Mouse (Mus musculus): ENCODE data around the gene Btbd3.

Btbd3 gene

DNA sequence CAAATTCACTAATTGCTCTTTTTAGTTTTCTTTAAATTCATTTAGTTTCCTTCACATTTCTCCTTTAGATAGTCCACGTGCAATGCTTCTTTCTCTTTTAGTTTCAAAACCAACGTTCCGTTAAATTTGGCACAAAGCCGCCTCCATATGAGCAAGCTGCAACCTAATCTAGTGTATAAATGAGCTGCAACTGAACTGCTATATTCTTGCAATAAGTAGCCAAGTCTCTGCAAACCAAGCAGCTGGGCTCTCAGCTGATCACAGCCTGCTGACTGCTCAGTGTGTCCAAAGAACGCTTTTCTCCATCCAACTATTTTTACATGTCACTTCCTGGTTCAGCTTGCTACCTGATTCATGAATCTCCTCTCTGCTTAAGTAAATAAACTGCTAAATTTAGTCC is 295.2 kb downstream of the Btbd3 start:
- DNase-seq = no peak

DNA sequence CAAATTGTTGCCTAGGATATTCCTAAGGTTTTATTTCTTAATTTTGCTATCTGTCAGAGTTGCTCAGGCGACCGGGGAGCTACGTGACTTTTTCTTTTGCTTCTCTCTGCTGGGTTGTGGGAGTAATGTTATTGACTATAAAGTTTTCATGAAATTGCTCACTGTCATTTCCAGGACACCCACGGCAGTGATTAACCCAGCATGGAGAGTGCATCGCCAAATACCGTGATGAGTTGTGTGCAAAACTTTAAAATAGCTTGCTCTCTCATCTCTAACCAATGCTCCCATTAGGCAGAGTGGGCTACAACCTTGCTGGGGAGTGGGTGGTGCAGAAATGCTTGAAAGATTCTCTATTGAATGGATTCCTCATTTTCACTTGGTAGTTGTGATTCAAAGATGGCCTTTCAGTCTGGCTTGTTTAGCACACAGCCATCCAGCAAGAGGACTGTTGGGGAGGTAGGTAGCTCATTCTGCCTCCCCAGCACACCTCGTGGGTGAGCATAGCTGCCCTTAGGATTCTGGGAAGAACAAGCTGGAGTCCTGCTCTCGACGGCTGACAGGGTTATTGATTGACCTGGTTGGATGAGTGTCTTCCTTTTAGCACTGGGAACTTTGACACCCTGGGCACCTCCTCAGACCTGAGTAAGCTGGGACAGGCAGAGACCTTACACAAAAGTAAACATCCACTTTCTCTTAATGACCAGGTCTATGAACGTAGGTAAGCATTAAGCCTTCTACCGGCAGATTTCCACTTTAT is 298.9 kb downstream of the Btbd3 start:
- no peak for DNase-seq

DNA sequence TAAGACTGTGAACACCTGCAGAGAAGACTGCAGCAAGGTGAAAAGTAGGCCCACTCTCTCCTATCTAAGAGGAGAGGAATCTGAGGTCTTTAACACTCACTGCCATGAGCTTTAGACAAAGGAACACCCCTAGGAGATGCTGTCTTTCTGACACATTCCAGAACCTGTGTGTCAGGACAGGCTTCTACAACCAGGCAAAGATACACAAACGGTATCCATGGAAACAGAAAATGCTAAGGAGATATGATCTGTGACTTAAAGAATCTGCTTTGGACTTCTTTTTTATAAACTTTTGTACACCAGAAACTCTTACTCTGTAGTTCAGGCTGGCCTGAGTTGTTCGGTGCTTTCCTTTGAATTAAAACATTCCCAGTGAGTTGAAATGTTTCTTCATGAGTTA is 329.6 kb downstream of the Btbd3 start:
- DNase-seq = no peak

DNA sequence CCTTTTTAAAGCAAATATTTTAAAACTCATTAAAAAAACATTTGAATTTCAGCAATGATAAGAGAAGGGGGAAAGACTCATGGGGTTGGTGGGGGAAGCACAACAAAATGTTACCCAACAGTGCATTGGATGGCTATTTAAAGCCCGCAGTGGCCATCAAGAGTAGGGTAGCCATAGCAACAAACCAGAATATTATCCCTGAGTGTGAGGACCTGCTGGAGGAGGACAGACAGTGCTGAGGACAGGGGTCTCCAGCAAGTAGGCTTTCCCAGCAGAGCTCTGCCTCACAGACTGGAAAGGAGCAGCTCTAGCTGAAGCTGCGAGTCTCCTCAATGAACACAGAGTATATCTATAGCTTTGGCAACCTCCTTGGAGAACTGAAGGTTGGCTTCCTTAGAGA is 331.0 kb downstream of the Btbd3 start:
- no peak for DNase-seq

DNA sequence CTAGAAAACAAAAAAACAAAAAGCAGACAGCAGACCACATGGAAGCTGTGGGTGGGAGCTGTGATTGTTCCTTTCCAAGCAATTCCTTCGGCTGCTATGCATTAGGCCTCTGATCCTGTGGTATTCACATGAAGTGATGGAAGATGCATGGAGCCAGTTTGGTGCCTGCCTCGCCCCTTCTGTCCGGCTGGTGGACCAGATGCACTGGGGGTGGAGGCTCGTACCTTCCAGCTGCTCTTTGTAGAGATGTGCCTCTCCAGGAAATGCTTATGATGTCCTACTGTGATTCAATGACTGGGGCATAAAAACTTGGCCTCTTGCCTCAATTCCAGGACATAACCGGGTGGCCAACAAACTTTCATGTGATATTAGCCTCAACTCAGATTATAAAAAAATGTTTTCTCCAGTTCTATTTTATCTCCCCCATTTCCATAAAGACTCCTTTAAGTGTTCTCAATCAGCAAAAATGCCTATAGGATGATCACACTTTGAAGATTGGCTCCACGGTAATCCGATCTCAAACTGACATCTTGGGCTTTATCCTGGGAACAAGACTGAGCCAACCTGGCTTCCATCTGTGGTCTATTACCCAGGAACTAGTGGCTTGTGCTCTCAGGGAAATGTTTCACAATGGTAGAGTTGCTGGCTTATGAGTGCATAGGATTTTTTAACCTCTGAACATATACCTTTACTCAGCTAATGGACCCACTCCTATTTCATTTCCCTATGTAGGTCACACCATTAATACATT is 331.6 kb downstream of the Btbd3 start:
- no peak for DNase-seq

DNA sequence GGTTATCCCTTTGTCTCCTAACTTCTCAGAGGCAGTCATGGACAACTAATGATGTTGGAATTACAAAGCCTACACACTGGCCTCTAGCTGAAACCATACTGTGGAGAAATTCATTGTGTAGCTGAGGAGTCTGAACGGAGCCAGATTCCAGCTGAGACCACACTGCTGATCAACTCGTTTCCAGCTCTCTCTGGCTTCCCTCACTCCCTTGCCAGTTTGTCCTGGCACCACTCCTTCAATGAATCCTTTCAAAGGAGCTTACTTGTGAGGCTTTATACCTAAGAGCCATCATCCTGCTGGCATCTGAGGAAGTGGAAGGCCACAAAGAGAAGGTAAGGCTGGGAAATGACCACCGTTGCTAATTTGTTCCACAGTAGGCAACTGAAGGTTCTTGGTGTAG is 332.7 kb downstream of the Btbd3 start:
- DNase-seq = no peak

DNA sequence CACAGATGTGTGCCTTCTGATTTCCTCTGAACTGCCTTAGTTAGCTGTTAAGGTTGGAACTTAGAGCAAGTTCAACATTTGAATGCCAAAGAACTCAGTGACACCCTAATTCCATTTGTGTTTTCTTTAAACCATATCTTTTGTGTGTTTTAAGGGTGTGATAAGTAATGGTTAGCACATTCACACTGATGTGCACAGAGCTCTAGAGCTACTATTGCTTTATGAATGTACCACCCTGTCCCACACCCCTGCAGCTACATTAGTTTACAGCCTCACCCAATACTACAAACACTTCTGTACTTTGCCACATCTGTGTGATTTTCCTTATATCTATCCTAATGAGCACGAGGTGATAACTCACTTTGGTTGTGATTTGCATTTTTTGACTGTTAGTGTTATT is 333.9 kb downstream of the Btbd3 start:
- no peak for DNase-seq

DNA sequence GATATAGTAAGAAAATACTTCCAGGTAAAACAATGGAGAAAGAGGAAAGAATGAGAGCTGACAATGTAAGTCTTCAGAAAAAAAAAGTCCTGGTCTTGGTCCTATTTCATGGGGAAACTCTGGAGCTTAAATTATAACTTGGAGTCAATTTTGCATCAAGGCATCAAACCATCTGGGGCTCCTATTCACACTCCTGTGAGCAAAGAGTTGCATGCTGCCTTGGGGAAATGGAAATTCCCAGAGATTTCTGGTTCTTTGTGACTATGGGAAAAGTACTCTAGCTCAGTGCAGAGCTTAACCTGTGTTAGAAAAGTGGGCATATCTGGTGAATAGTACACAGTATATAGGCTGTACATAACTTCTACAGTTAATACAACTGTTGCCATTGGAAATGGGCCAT is 356.0 kb downstream of the Btbd3 start:
- no peak for DNase-seq

DNA sequence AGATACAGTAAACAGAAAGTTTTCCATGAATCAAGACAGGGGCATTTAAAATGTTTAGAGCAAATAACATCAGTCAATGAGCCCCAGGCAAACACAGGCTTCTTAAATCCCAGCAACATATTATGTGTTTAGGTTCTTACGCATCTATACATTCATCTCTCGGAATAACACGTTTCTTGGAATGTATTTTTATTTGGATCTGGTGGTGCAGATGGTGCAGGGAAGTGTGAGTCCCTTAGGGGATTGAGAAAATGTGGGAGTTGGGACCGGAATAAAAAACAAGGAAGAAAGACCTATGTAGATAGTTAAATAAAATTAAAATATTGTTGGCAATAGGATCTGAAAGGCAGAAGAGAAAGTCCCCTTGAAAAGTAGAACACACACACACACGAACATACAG is 361.1 kb downstream of the Btbd3 start:
- DNase-seq = no peak
